Mouse (Mus musculus): ENCODE measurements at regions not wholly inside any gene's neighbourhood (a gene's known extent, or its start where the extent isn't known, plus 50 kb on each side); places are given as distances from the start of the nearest gene placed in this dataset.

DNA sequence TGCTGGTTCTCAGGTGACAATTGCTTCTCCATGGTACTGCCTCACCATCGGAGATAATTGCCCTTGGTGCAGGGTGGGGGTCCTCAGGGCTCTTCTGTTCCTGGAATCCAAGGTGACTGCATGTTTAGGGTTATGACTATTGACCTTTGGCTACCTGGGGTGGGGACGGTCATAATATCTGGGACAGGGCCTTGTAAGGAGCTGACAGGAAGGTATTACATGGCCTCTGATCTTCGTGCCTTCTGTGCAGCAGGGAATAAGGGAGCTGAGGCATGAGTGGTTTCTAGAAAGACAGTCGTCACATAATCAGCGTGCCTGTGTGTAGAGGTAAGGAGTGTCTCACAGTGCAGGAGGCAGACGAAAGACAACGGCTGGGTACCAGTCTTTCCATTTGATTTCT, 407.5 kb upstream of the Prickle1 start:
- Histone ChIP-seq H3K27ac (ENCODE audit: low read length) (no peak overlapping the region), H3K4me3 (ENCODE audit: low read length) (no peak overlapping the region), H3K36me3 (ENCODE audit: control insufficient read depth, insufficient read depth) (no peaks in the 10 kb centered on the region), H3K27me3 (ENCODE audit: control insufficient read depth, insufficient read depth, low read length) (no peaks in the 10 kb centered on the region), H3K9ac (ENCODE audit: low read length) (no peak overlapping the region), H3K4me2 (ENCODE audit: low read depth, low read length) (no peak overlapping the region), H3K4me1 (ENCODE audit: control insufficient read depth, insufficient read depth, low read length) (peaks cover 14% of the 10 kb centered on the region), H3K9me3 (replicated peaks; ENCODE audit: control insufficient read depth, low read length) (no peaks in the 10 kb centered on the region)
- WGBS, result 80% methylated on average over 7 of the region's 7 CpGs
- ATAC-seq (replicated peaks; ENCODE audit: extremely low read depth, insufficient read depth, low FRiP score), result no peak

DNA sequence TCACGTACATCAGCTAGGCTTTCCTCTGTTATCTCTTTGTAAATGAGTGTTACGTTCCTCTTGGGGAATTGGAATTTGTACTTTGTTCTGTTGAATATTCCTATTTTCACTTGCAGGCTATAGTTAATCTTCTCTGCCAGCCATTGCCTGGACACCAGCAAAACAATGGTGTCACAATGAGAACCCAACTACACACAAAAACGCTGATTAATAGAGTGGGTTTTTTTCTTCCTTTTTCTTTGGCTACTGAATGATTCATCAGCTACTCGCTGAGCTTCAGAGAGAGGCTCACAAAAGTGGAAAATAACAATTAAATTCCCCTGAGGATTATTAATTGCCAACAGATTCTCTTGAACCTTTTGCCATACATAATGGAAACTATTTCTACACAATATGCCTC, 398.9 kb upstream of the Prickle1 start:
- Histone ChIP-seq H3K36me3 (ENCODE audit: control insufficient read depth, insufficient read depth) (no peaks in the 10 kb centered on the region), H3K4me3 (ENCODE audit: low read length) (no peak overlapping the region), H3K27me3 (ENCODE audit: control insufficient read depth, insufficient read depth, low read length) (no peaks in the 10 kb centered on the region), H3K4me2 (ENCODE audit: low read depth, low read length) (no peak overlapping the region), H3K27ac (ENCODE audit: low read length) (no peak overlapping the region), H3K9me3 (replicated peaks; ENCODE audit: control insufficient read depth, low read length) (no peaks in the 10 kb centered on the region), H3K4me1 (ENCODE audit: control insufficient read depth, insufficient read depth, low read length) (peaks cover 11% of the 10 kb centered on the region), H3K9ac (ENCODE audit: low read length) (no peak overlapping the region)
- 59% methylated on average over 4 of the region's 4 CpGs for WGBS
- no peak for ATAC-seq (replicated peaks; ENCODE audit: extremely low read depth, insufficient read depth, low FRiP score)

DNA sequence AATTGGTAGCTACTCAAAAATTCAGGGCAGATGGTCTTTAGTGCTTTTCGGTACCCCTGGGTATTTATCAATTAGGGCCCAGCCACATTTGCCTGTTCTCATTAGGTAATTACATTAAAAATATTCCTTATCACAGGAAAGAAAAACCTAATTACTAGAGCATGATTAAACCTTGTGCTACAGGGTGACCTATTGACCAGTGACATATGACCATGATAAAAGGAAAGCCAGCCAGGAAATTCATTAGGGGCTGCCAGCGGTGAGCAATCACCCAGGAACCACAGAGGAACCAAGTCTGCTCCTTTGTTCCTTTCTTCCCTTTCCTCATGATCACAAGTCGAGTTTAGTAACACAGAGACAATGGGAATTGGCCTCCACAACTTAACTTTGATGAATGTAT, 394.4 kb upstream of the Prickle1 start:
- Histone ChIP-seq H3K9me3 (replicated peaks; ENCODE audit: control insufficient read depth, low read length) (no peaks in the 10 kb centered on the region), H3K27ac (ENCODE audit: low read length) (no peak overlapping the region), H3K9ac (ENCODE audit: low read length) (no peak overlapping the region), H3K4me1 (ENCODE audit: control insufficient read depth, insufficient read depth, low read length) (no peaks in the 10 kb centered on the region), H3K4me2 (ENCODE audit: low read depth, low read length) (no peak overlapping the region), H3K27me3 (ENCODE audit: control insufficient read depth, insufficient read depth, low read length) (no peaks in the 10 kb centered on the region), H3K4me3 (ENCODE audit: low read length) (no peak overlapping the region), H3K36me3 (ENCODE audit: control insufficient read depth, insufficient read depth) (no peaks in the 10 kb centered on the region)
- 62% methylated on average over 3 of the region's 3 CpGs for WGBS
- no peak for ATAC-seq (replicated peaks; ENCODE audit: extremely low read depth, insufficient read depth, low FRiP score)

DNA sequence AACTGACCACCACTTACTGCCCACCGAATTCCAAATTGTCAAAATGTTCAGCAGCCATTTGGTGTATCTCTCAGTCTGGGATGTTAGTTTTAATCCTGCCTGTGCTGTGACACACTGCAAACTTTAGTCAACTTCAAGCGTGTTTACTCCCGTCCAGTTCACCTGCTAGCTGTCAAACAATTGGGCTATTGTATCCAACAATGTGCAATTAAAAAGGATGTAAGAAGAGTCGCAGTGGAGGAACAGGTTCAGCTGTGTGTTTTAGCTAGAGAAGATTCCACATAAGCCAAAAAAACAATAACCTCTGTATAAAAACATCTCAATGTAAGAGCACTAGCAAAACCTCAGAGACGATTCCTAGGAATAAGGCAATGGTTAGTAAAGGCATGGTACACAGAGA, 392.7 kb upstream of the Prickle1 start:
- ATAC-seq (replicated peaks; ENCODE audit: extremely low read depth, insufficient read depth, low FRiP score), result no peak
- Histone ChIP-seq H3K4me1 (ENCODE audit: control insufficient read depth, insufficient read depth, low read length) (no peaks in the 10 kb centered on the region), H3K9me3 (replicated peaks; ENCODE audit: control insufficient read depth, low read length) (no peaks in the 10 kb centered on the region), H3K4me3 (ENCODE audit: low read length) (no peak overlapping the region), H3K4me2 (ENCODE audit: low read depth, low read length) (no peak overlapping the region), H3K27me3 (ENCODE audit: control insufficient read depth, insufficient read depth, low read length) (no peaks in the 10 kb centered on the region), H3K36me3 (ENCODE audit: control insufficient read depth, insufficient read depth) (no peaks in the 10 kb centered on the region), H3K9ac (ENCODE audit: low read length) (no peak overlapping the region), H3K27ac (ENCODE audit: low read length) (no peak overlapping the region)
- WGBS, result 73% methylated on average over 5 of the region's 5 CpGs

DNA sequence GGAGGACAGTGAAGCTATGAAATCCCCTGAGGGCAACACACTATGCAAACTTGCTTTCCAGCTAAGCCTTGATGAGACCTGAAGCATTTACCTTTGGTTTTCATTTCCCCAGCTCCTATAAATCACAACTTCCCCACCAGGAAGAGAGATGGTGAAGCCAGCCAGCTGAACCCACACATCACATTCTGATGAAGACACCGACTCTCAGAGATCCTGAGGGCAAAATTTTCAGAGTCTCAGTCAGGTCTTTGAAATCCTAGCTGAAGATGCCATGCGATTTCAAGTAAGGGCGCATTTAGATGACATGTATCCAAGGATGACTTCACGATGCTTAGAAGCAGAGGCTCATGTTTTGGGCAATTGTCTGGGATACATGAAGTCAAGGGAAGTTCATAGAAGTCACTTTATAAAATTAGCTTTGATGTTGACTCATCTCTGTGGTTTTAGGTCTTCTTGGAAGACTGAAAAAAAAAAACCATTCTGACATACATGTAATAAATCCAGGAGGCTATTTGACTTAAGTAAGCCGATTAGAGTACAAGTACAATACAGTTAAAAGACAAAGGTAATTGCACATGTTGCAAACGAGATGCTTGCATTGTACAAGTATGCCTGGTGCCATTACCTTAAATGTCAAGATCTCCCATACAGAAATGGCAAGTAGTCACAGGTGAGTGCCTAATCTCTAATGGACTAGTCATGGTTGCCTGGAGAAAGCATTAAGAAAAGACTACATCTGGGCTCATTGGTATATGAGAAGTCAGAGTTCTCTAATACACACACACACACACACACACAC, 391.1 kb upstream of the Prickle1 start:
- H3K4me2 ChIP-seq (ENCODE audit: low read depth, low read length), result no peak overlapping the region
- WGBS, result 88% methylated on average over 6 of the region's 6 CpGs

DNA sequence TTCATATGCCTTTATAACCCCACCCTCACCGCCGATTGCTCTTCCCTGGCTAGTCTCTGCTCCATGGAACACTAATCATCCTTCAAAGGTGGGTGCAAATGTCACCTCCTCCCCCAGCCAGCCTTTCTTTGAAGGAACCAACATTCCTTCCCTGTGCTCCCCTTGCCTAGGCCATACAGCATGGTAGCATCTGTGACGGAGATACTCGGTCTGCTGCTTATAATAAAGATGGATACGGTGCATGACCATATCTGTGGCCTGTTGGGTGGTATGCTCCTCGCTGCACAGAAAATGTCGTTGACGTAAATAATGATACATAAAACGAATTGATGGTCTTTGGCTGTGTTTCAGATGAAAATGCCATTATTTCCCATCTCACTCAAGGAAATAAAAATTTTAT, 386.4 kb upstream of the Prickle1 start:
- 86% methylated on average over 9 of the region's 9 CpGs for WGBS
- Histone ChIP-seq H3K4me1 (ENCODE audit: control insufficient read depth, insufficient read depth, low read length) (no peaks in the 10 kb centered on the region), H3K4me3 (ENCODE audit: low read length) (no peak overlapping the region), H3K27me3 (ENCODE audit: control insufficient read depth, insufficient read depth, low read length) (no peaks in the 10 kb centered on the region), H3K9me3 (replicated peaks; ENCODE audit: control insufficient read depth, low read length) (no peaks in the 10 kb centered on the region), H3K36me3 (ENCODE audit: control insufficient read depth, insufficient read depth) (no peaks in the 10 kb centered on the region), H3K4me2 (ENCODE audit: low read depth, low read length) (no peak overlapping the region), H3K9ac (ENCODE audit: low read length) (no peak overlapping the region), H3K27ac (ENCODE audit: low read length) (no peak overlapping the region)
- ATAC-seq (replicated peaks; ENCODE audit: extremely low read depth, insufficient read depth, low FRiP score), result no peak

More for the DNA sequence above, 391.1 kb upstream of the Prickle1 start:
- H3K9ac ChIP-seq (ENCODE audit: low read length), result no peak overlapping the region
- ATAC-seq (replicated peaks; ENCODE audit: extremely low read depth, insufficient read depth, low FRiP score), result no peak
- H3K36me3 ChIP-seq (ENCODE audit: control insufficient read depth, insufficient read depth), result no peaks in the 10 kb centered on the region
- H3K27me3 ChIP-seq (ENCODE audit: control insufficient read depth, insufficient read depth, low read length), result no peaks in the 10 kb centered on the region
- H3K4me1 ChIP-seq (ENCODE audit: control insufficient read depth, insufficient read depth, low read length), result no peaks in the 10 kb centered on the region
- H3K9me3 ChIP-seq (replicated peaks; ENCODE audit: control insufficient read depth, low read length), result no peaks in the 10 kb centered on the region
- H3K4me3 ChIP-seq (ENCODE audit: low read length), result no peak overlapping the region
- H3K27ac ChIP-seq (ENCODE audit: low read length), result no peak overlapping the region

DNA sequence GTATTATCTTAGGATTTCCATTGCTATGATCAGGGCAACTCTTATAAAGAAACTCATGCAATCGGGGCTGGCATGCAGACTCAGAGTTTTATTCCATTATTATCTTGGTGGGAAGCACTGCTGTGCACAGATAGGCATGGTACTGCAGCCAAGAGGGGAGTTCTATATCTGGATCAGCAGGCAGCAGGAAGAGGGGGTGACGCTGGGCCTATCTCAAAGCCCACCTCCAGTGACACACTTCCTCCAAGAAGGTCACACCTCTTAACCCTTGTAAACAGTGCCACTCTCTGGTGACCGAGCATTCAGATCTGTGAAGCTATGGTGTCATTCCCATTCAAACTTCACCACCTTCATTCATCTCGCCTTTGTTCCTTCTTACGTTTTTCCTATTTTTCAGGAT, 381.8 kb upstream of the Prickle1 start:
- Histone ChIP-seq H3K4me3 (ENCODE audit: low read length) (no peak overlapping the region), H3K9me3 (replicated peaks; ENCODE audit: control insufficient read depth, low read length) (no peaks in the 10 kb centered on the region), H3K36me3 (ENCODE audit: control insufficient read depth, insufficient read depth) (no peaks in the 10 kb centered on the region), H3K27me3 (ENCODE audit: control insufficient read depth, insufficient read depth, low read length) (no peaks in the 10 kb centered on the region), H3K4me1 (ENCODE audit: control insufficient read depth, insufficient read depth, low read length) (no peaks in the 10 kb centered on the region), H3K27ac (ENCODE audit: low read length) (no peak overlapping the region), H3K4me2 (ENCODE audit: low read depth, low read length) (no peak overlapping the region), H3K9ac (ENCODE audit: low read length) (no peak overlapping the region)
- ATAC-seq (replicated peaks; ENCODE audit: extremely low read depth, insufficient read depth, low FRiP score), result peak; percentile 85
- 41% methylated on average over 5 of the region's 5 CpGs for WGBS

DNA sequence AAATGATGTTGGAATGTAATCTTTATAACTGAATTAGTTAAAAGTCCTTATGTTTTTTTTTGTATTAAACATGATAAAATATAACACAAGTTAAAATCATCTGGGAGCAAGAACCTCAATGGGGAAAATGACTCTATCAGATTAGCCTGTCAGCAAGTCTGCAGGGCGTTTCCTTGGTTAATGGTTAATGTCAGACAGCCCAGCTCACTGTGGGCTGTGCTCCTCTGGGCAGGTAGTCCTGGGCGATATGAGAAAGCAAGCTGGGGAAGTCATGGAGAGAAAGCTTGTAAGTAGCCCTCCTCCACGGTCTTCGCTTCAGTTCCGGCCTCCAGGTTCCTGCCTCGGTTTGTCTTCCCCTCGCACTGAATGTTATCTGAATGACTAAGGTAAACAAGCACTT, 379.0 kb upstream of the Prickle1 start:
- Histone ChIP-seq H3K9me3 (replicated peaks; ENCODE audit: control insufficient read depth, low read length) (no peaks in the 10 kb centered on the region), H3K9ac (ENCODE audit: low read length) (no peak overlapping the region), H3K4me1 (ENCODE audit: control insufficient read depth, insufficient read depth, low read length) (no peaks in the 10 kb centered on the region), H3K4me2 (ENCODE audit: low read depth, low read length) (no peak overlapping the region), H3K36me3 (ENCODE audit: control insufficient read depth, insufficient read depth) (no peaks in the 10 kb centered on the region), H3K27me3 (ENCODE audit: control insufficient read depth, insufficient read depth, low read length) (no peaks in the 10 kb centered on the region), H3K27ac (ENCODE audit: low read length) (no peak overlapping the region), H3K4me3 (ENCODE audit: low read length) (no peak overlapping the region)
- 40% methylated on average over 7 of the region's 7 CpGs for WGBS
- ATAC-seq (replicated peaks; ENCODE audit: extremely low read depth, insufficient read depth, low FRiP score), result no peak

DNA sequence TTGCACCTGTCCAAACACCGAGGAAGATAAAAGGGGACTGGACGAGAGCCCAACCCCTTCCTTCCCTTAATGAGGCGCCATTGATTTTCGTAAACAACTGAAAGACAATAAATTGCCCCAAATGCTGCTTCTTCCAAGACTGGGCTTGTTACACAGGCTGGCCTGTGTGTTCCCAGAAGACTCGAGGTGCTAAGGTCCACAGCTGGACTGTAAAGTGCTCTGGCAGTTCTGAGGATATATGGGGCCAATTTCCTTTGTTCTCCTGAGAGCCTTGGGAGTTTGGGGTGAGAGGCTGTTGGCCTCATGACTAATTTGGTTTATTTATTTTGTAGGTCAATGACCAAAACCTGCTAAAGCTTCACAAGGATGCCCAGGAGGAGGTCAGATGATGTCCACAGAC, 377.3 kb upstream of the Prickle1 start:
- Histone ChIP-seq H3K36me3 (ENCODE audit: control insufficient read depth, insufficient read depth) (no peaks in the 10 kb centered on the region), H3K27me3 (ENCODE audit: control insufficient read depth, insufficient read depth, low read length) (no peaks in the 10 kb centered on the region), H3K4me1 (ENCODE audit: control insufficient read depth, insufficient read depth, low read length) (no peaks in the 10 kb centered on the region), H3K4me2 (ENCODE audit: low read depth, low read length) (no peak overlapping the region), H3K27ac (ENCODE audit: low read length) (no peak overlapping the region), H3K9me3 (replicated peaks; ENCODE audit: control insufficient read depth, low read length) (no peaks in the 10 kb centered on the region), H3K4me3 (ENCODE audit: low read length) (no peak overlapping the region), H3K9ac (ENCODE audit: low read length) (no peak overlapping the region)
- no peak for ATAC-seq (replicated peaks; ENCODE audit: extremely low read depth, insufficient read depth, low FRiP score)
- 65% methylated on average over 5 of the region's 5 CpGs for WGBS

Data from heart, embryonic 16.5 days (tissue).